Mouse (Mus musculus) limb, embryonic 10.5 days (tissue): ENCODE measurements around the gene Tlnrd1. TPM values are rescaled to one million over a fixed set of nuclear protein-coding genes. Genes with fewer than 3 reads are reported as not detected.
"Not testable (repeated sequence)": the region's sequence is repeated elsewhere in the genome, so short reads cannot be mapped to it uniquely, and the experiment has no call there.

Experiments
- DNase-seq: peaks from one replicate; pipeline ENCODE4 v3.0.0-alpha.2; 2017; ENCODE audit warnings: low spot score
- H3K27ac ChIP-seq: fragments of 300-500 bp; sonication (generic); 2 replicates; pipeline ENCODE4 v1.5.1; 2016; ENCODE audit warnings: mild to moderate bottlenecking
- H3K27me3 ChIP-seq: fragments of 300-500 bp; sonication (generic); 2 replicates; pipeline ENCODE4 v1.6.1; 2016; ENCODE audit warnings: low read depth, mild to moderate bottlenecking; ENCODE audit not compliant: poor library complexity, severe bottlenecking
- H3K36me3 ChIP-seq: fragments of 300-500 bp; sonication (generic); 2 replicates; pipeline ENCODE4 v1.6.1; 2016; ENCODE audit warnings: mild to moderate bottlenecking, moderate library complexity
- H3K4me1 ChIP-seq: fragments of 300-500 bp; sonication (generic); 2 replicates; pipeline ENCODE4 v1.6.1; 2016
- H3K4me3 ChIP-seq: fragments of 300-500 bp; sonication (generic); 2 replicates; pipeline ENCODE4 v1.5.1; 2016; ENCODE audit warnings: mild to moderate bottlenecking, moderate library complexity
- H3K9me3 ChIP-seq: fragments of 300-500 bp; sonication (generic); replicated peaks from 2 replicates; pipeline ENCODE4 v1.6.1; 2016; ENCODE audit warnings: mild to moderate bottlenecking
- WGBS: fragments of 180-500 bp; shearing (Covaris S2); methylation state at CpG from one replicate; pipeline ENCODE4 v1.1.7; 2016; 5-methylcytosine and 5-hydroxymethylcytosine counted together
- polyA plus RNA-seq: library from polyadenylated mRNA; unstranded; fragments of >200 nt; fragmentation: Nextera tagmentation; extraction: Ambion mirVana; gene quantifications from 2 replicates; pipeline ENCODE4 v1.2.1, GENCODE M21; 2016

Gene Tlnrd1
- polyA plus RNA-seq, 1 experiment from 2014 or later: 21.3 TPM

DNA sequence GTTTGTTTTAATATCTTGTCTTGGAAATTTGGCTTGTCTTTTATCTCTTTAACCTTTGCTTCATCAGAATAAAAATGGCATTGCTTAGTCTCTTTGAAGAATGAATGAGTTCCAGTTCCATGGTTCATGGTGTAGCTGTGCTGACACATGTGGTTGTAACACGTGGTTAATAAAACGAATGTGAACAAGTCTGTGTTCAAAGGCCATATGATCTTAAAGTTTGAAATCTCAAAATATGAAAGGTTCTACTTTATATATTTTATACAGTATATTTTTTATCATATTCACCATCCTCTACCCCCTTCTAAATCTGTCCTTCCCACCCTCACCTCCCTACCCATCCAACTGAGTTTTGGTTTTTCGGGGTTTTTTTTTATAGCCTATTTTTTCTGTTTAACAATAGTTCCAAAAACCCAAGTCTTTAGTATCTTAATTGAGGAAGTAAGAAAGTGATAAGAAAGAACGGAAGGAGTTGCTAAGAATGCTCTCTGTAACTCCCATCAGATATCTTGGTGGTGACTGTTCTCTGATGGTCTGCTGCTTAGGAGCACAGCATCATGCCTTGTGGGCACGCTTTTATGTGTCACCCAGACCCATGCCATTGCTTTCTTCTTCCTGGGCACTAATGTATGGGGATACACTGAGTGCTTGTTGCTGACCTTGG lies 12.1 kb upstream of the Tlnrd1 start:
- no peak for DNase-seq
- H3K4me3 ChIP-seq: no peak overlapping the region
- peaks cover 68% of the 10 kb centered on the region for H3K36me3 ChIP-seq
- WGBS: 95% methylated on average over 5 of the region's 5 CpGs
- peaks cover 19% of the 10 kb centered on the region for H3K4me1 ChIP-seq
- H3K27ac ChIP-seq: no peak overlapping the region
- H3K27me3 ChIP-seq: no peaks in the 10 kb centered on the region
- no peaks in the 10 kb centered on the region for H3K9me3 ChIP-seq

DNA sequence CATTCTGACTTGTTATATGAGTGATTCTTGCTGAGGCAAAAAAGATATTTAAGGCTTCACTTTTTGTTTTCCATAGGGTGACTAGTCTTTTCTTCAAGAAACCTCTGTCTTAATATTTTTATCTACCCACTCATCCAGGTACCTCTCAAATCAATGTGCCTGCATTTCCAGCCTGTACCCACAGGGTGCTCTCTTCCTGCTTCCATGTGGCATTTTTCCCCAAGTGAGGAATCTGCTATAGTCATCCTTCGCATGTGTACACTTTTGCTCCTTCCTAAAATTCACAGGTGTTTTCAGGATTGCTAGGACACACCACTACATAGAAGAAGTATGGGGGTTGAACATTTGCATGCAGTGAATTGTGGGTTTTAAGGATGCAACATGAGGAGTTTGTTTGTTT lies 10.2 kb upstream of the Tlnrd1 start:
- H3K4me1 ChIP-seq: peaks cover 24% of the 10 kb centered on the region
- 94% methylated on average over 1 of the region's 1 CpGs for WGBS
- H3K27ac ChIP-seq: no peak overlapping the region
- H3K27me3 ChIP-seq: no peaks in the 10 kb centered on the region
- H3K9me3 ChIP-seq: no peaks in the 10 kb centered on the region
- H3K36me3 ChIP-seq: peaks cover 49% of the 10 kb centered on the region
- H3K4me3 ChIP-seq: no peak overlapping the region
- no peak for DNase-seq

DNA sequence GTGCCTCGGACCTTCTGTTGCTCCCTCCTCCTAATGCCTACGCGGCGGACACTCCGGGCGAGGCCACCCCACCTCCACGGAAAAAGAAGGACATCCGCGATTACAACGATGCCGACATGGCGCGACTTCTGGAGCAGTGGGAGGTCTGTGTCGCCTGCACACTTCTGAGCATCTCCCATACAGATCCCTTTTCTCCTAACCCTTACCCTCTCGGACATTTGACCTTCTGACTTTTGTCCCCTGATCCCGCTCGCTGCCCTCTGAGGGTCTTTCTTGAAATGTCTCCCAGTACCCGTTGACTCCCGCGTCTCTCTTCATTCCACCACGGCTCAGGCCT lies 8.2 kb upstream of the Tlnrd1 start:
- H3K36me3 ChIP-seq: peaks cover 29% of the 10 kb centered on the region
- peaks cover 24% of the 10 kb centered on the region for H3K4me1 ChIP-seq
- H3K9me3 ChIP-seq: no peaks in the 10 kb centered on the region
- WGBS: 0% methylated on average over 21 of the region's 21 CpGs
- no peaks in the 10 kb centered on the region for H3K27me3 ChIP-seq
- DNase-seq: no peak
- H3K4me3 ChIP-seq: peak overlapping the region; percentile 85
- H3K27ac ChIP-seq: peak overlapping the region; percentile 93

DNA sequence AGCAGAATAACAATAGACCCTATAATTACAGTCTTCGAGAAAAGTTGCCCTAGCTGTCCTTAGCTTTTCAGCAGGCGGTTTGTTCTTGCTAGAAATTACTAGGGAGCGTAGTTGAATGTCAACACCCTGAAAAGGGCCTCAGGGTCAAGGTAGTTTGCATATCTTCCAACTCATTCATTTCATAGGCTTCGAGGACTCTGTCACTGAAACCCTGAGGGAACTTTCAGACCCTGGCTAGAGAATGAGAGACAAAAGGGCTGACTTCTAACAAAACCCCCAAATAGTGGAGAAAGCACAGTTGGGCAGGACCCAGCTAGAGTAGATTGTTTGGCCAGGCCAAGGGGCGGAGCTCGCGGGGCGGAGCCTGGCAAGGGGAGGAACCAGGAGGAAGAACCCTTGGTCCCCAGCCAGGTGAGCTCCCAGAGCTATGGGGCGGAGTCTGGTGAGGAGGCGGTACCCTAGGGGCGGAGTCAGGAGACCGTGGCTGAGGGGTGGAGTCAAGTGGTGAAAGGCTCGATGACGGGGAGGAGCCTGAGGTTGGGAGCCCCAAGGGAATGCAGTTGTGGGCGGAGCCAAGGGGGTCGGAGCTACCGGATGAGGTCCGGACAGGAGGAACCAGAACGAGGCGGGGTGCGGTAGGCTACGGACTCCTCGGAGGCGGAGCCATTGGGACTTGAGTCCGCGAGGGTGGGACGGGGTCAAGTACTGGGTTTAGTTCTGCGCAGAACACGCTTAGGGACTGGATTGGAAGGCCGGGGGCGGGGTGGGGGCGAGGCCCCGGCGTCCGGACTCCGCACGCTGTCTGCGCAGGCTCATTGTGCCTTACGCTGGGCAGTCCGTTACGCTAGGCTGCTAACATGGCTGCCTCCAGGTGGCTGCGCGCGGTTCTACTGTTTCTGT lies 7.6 kb upstream of the Tlnrd1 start:
- 5% methylated on average over 44 of the region's 44 CpGs for WGBS
- H3K9me3 ChIP-seq: no peaks in the 10 kb centered on the region
- DNase-seq: peak; percentile 98
- H3K27ac ChIP-seq: peak overlapping the region; percentile 93
- H3K4me1 ChIP-seq: peaks cover 24% of the 10 kb centered on the region
- peaks cover 25% of the 10 kb centered on the region for H3K36me3 ChIP-seq
- peak overlapping the region; percentile 85 for H3K4me3 ChIP-seq
- no peaks in the 10 kb centered on the region for H3K27me3 ChIP-seq

DNA sequence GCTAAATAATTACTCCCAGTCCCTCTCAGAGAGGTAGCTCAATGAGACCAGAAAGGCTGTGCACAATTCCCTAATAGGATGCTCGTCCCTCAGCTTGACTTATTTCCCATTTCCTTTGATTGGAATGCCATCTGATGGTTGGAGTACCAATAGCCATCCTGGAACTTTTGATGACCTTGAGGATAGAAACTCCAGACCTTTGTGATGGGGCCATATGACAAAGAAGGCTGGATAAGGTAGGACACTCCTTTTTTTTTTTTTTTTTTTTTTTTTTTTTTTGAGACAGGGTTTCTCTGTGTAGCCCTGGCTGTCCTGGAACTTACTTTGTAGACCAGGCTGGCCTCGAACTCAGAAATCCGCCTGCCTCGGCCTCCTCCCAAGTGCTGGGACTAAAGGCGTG lies 5.8 kb upstream of the Tlnrd1 start:
- not testable (repeated sequence) for H3K9me3 ChIP-seq, H3K27me3 ChIP-seq, H3K27ac ChIP-seq, H3K36me3 ChIP-seq, H3K4me3 ChIP-seq, DNase-seq
- peaks cover 29% of the 10 kb centered on the region for H3K4me1 ChIP-seq
- WGBS: 82% methylated on average over 5 of the region's 5 CpGs

DNA sequence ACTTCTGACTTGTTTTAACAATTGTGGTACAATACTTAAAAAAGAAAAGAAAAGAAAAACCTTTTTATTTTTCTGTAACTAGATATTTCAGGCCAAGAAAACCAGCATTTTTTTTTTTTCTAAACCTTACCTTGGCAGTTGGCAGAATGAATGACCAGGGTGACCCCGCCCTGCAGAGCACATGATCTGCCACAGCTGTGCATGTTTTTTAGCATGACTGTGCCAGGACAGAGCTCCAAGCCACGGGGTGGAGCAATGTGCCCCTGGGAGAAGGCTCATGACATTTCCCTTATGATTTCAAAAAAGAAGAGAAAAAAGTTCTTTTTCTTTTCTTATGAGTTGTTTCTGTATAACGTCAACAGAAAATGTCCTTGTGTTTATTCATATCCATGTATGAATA lies 5.3 kb upstream of the Tlnrd1 start:
- DNase-seq: no peak
- peaks cover 4% of the 10 kb centered on the region for H3K36me3 ChIP-seq
- WGBS: 72% methylated on average over 3 of the region's 3 CpGs

DNA sequence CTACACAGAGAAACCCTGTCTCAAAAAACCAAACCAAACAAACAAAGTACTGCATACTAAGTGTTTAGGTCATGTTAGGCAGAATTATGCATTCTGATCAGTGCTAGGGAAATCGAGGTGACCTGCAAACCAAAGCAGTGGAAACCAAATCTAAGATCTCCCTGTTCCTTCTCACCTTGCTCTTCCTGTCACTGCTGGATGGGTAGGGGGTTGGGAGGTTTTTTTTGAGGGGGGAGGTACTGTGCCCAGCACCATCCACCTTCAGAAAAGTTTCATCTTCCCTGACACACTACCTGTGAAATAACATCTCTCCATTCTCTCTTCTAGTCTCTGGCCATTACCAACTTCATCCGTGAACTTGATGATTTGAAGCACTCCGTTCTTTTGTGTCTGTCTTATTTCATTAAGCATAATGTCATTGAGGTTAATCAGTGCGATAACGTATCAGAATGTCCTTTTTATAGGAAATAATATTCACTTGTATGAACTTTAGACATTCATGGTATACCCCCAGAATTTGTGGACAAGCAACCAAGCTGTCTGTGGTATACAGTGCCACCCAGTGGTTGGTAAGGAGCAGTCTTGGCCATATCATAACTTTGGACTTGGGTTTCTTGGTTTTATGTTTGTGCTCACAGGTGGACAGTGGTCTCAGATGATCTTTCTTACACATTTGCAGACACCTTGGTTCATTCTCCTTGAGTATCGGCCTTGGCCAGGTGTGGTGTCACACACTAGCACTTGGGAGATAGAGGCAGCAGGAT lies 2.4 kb upstream of the Tlnrd1 start:
- Histone ChIP-seq H3K27ac (no peak overlapping the region), H3K9me3 (0 out of 2 replicates have a peak, but pooled peaks cover 2% of the 10 kb centered on the region), H3K4me3 (no peak overlapping the region), H3K36me3 (peaks cover 16% of the 10 kb centered on the region), H3K4me1 (peaks cover 42% of the 10 kb centered on the region), H3K27me3 (no peaks in the 10 kb centered on the region)
- 94% methylated on average over 6 of the region's 6 CpGs for WGBS
- DNase-seq: peak; percentile 41

More for the DNA sequence above, 5.3 kb upstream of the Tlnrd1 start:
- H3K4me1 ChIP-seq: peaks cover 35% of the 10 kb centered on the region
- no peaks in the 10 kb centered on the region for H3K27me3 ChIP-seq
- H3K27ac ChIP-seq: no peak overlapping the region
- H3K4me3 ChIP-seq: no peak overlapping the region
- 0 out of 2 replicates have a peak, but pooled peaks cover 2% of the 10 kb centered on the region for H3K9me3 ChIP-seq

DNA sequence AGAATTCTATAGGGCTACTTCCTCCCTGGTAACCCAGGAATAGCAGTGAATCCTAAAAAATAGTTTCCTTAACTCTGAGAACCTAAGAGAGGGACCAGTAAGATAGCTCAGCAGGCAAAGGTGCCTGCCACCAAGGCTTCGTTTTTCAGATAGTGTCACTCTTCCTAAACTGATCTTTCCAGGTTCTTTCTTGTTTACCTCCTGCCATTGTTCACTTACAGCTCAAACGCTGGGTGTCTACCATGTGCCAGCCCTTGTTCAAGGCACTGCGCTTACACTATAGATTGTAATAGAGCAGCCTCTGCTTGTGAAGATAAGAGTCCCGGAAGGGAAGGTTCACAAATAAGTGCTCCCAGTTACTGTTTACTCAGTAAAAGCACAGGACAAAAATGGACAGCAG lies 1.7 kb upstream of the Tlnrd1 start:
- H3K27ac ChIP-seq: 0 out of 2 replicates have a peak overlapping the region, but pooled peaks have one; percentile 98
- peaks cover 46% of the 10 kb centered on the region for H3K4me1 ChIP-seq
- 0 out of 2 replicates have a peak, but pooled peaks cover 2% of the 10 kb centered on the region for H3K9me3 ChIP-seq
- WGBS: 90% methylated on average over 4 of the region's 4 CpGs
- no peaks in the 10 kb centered on the region for H3K27me3 ChIP-seq
- H3K36me3 ChIP-seq: peaks cover 23% of the 10 kb centered on the region
- no peak overlapping the region for H3K4me3 ChIP-seq
- DNase-seq: no peak

DNA sequence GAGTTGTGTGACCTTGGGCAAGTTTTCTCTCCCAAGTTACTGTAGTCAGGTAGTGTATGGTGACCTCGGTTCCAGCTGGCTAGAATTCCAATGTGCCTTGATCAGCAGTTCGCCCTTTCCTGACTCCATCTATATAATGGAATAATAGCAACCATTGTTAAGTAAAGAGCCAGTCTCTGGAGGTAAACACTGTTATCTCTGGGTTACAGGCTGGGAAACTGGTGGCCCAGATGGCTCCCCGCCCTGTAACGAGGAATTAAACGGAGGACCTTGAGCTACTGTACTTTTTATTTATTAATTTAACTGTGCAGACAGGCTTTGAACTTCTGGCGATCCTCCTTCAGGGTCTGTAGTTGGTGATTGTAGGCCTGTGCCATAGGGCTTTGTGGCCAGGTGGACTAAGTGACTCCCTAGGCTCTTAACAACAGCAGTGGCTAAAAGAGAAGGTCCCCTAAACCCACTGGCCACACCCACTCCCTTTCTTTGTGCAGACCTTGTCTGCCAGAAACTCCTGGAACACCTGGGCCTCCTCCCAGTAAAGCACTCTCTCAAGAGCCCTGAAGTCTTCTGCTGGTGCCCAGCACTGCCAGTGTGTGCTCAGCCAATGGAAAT lies 922 bp upstream of the Tlnrd1 start:
- H3K27ac ChIP-seq: peak overlapping the region; percentile 98
- H3K36me3 ChIP-seq: peaks cover 28% of the 10 kb centered on the region
- 0 out of 2 replicates have a peak, but pooled peaks cover 2% of the 10 kb centered on the region for H3K9me3 ChIP-seq
- no peaks in the 10 kb centered on the region for H3K27me3 ChIP-seq
- 62% methylated on average over 6 of the region's 6 CpGs for WGBS
- H3K4me1 ChIP-seq: peaks cover 54% of the 10 kb centered on the region
- peak overlapping the region; percentile 92 for H3K4me3 ChIP-seq
- DNase-seq: no peak

DNA sequence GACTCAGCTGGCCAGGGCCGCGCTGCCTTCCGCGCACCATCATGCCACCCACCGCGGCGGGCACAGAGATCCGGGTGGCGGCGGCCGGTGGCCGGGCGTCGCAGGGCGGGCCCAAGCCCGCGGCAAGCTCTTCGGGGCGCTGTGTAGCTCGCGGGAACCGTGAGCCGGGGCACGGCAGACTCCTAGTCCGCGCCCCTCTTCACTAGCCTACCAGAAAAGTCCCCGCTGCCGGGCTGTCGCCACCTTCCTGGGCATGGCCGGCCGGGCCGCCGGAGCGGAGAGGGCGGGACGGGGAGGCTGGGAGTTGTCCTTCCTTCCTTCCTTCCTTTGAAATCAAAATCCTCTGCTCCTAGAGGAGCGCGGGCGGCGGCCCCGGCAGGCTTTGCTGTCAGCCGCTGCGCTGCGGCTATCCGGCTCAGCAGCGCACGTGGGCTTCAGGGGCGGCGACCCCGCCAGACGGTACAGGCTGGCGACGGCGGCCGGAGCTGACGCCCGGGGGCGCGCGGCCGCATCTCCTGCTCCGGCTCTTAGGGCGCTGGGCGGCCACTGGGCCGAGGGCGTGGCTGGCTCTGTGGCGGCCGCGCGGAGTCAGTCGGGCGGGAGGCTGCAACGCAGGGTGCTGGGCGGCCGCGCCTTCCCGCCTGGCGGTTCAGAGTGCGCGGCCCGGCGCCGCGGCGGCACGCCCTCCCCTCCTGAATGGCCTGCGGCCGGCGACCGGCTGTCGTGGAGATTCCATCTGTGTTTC lies 657 bp downstream of the Tlnrd1 start:
- WGBS: under 1% methylated on average over 77 of the region's 91 CpGs

DNA sequence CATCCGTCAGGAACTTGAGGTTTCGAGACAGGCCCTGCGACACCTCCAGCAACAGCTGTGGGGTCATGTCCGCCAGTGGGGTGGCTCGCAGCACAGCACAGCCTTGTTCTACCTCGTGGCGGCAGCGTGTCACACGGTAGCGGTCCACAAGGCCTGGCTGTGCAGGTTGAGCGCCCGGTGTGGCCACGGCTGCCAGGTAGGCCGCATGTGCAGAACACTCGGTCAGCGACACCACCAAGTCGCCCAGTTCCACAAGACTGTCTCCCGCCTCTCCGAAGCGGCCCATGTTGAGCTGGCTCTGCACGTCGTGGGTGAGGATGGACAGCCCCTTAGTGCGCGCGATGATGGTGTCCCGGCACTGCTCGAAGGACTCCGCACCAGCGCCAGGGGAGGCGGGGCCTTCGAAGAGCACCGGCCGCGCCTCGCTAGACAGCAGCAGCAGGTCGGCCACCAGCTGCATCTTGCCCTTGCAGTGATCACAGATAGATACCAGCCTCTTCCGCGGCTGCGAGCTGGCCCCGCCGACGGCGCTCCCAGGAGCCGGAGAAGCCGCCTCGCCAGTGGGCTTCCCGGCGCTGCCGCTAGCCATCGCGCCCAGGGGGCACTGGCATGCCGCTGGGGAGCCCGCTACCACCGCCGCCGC lies 1.4 kb downstream of the Tlnrd1 start:
- Histone ChIP-seq H3K4me1 (peaks cover 72% of the 10 kb centered on the region), H3K9me3 (0 out of 2 replicates have a peak, but pooled peaks cover 2% of the 10 kb centered on the region)
- 19% methylated on average over 56 of the region's 56 CpGs for WGBS

More for the DNA sequence above, 657 bp downstream of the Tlnrd1 start:
- H3K4me1 ChIP-seq: peaks cover 65% of the 10 kb centered on the region
- H3K9me3 ChIP-seq: 0 out of 2 replicates have a peak, but pooled peaks cover 2% of the 10 kb centered on the region
- peak overlapping the region; percentile 92 for H3K4me3 ChIP-seq
- peak; percentile 79 for DNase-seq
- peaks cover 29% of the 10 kb centered on the region for H3K36me3 ChIP-seq
- no peaks in the 10 kb centered on the region for H3K27me3 ChIP-seq
- H3K27ac ChIP-seq: peak overlapping the region; percentile 98

More for the DNA sequence above, 1.4 kb downstream of the Tlnrd1 start:
- peaks cover 35% of the 10 kb centered on the region for H3K36me3 ChIP-seq
- no peaks in the 10 kb centered on the region for H3K27me3 ChIP-seq
- DNase-seq: peak; percentile 69
- peak overlapping the region; percentile 98 for H3K27ac ChIP-seq
- peak overlapping the region; percentile 92 for H3K4me3 ChIP-seq
